Mouse (Mus musculus) telencephalon, adult 2 months (tissue): ENCODE results near the gene Rbm4.
"Not testable (repeated sequence)": the region's sequence is repeated elsewhere in the genome, so short reads cannot be mapped to it uniquely, and the experiment has no call there.

Experiments
- DNase-seq: peaks from one replicate; pipeline ENCODE4 v3.0.0-alpha.2; 2011; ENCODE audit warnings: low read depth, low spot score

The Rbm4 gene

GRCm38 (mm10) chr19:4797846-4798245, 4.1 kb upstream of the Rbm4 start:
- DNase-seq = peak; percentile 51

GRCm38 (mm10) chr19:4795929-4796328, 2.2 kb upstream of the Rbm4 start:
- DNase-seq = no peak

- no peak for DNase-seq
These were observed 345 bp downstream of the Rbm4 start for GRCm38 (mm10) chr19:4793281-4793830.

- DNase-seq = no peak
These were observed 7.4 kb downstream of the Rbm4 start for GRCm38 (mm10) chr19:4786313-4786712.

- no peak for DNase-seq
These were observed 8.5 kb downstream of the Rbm4 start for GRCm38 (mm10) chr19:4785206-4785605.

DNA sequence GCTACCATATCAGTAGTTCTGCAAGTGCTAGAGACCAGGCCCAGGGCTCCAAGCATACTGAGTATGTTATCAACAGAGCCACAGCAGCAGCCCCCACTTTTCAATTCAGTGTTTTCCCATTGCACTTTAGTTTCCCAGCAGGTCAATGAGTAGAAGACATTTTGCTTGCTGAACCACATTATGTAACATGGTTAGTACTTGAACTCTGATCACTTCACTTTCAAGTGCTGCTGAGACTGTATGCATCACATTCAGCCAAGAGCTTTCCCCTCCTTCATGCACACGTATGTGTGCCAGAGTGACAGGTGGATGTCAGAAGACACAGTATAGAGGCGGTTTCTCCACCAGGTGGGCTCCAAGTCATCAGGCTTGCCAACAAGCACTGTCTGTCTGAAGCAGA, 10.8 kb downstream of the Rbm4 start:
- DNase-seq = no peak

GRCm38 (mm10) chr19:4772785-4773184, 20.9 kb downstream of the Rbm4 start:
- DNase-seq = no peak

- DNase-seq = no peak
These were observed 26.1 kb downstream of the Rbm4 start for GRCm38 (mm10) chr19:4767507-4768148.

DNA sequence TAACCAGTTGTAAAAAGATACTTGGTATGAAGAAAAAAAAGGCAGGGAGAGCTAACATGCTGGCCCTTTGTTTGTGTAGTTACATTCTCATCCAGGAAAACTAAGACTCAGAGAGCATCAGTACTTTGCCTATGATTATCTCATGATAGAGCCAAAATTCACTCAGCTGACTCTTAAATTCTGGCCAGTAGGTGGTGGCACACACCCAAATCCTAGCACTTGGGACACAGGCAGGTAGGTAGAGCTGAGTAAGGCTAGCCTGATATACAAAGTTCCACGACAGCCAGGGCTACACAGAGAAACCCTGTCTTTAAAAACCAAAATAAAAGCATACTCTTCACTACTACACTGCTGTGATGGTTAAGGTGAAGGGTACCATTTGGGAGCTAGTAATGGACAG, 30.8 kb downstream of the Rbm4 start:
- DNase-seq = no peak

DNA sequence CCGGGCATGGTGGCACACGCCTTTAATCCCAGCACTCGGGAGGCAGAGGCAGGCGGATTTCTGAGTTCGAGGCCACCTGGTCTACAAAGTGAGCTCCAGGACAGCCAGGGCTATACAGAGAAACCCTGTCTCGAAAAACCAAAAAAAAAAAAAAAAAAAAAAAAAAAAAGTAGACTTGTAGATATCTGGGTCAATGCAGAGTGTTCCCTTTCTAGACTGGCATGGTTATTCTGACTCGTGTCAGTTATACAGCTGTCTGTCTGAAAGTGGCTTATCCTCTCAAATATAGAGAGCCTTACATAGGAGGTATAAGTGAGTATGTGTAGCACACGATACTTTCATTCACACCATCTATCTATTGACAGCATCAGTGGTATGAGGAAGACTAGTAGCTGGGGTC, 33.2 kb downstream of the Rbm4 start:
- DNase-seq = not testable (repeated sequence)

- no peak for DNase-seq
These were observed 36.8 kb downstream of the Rbm4 start for GRCm38 (mm10) chr19:4756921-4757320.

- DNase-seq = peak; percentile 91
These were observed 37.3 kb downstream of the Rbm4 start, which contains the start of gene Rbm4b for GRCm38 (mm10) chr19:4756193-4756911. Rbm4b (plus strand) TSS chr19:4756497.

DNA sequence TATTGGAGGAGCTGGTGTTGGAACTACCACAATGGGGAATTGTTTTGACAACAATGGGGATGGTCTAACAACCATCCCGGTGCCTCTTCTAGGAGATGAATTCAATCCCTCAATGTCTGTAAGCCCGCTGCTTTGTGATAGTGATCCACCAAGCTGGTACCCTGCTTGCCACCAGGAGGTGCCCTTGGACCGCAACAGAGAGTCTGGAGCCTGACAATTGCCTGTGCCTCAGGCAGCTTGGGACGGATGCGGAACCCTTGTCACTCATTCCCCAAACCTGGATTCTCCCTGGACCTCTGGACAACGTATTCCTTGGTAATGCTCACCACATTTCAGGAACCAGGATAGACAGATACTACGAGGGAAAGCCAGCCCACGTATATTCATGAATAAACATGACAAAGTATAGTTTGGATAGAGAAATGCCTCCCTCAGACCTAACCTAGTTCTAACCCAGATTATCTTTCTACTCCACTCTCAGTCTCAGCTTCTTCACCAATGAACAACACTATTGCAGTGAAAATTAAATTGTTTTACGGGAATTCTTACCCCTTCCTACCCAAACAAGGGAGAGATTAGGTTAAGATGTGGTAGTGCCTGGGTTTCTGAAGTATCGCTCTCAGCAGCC, 38.0 kb downstream of the Rbm4 start:
- DNase-seq = peak; percentile 79

- DNase-seq = no peak
These were observed 43.7 kb downstream of the Rbm4 start for GRCm38 (mm10) chr19:4749975-4750374.

GRCm38 (mm10) chr19:4748493-4748892, 45.2 kb downstream of the Rbm4 start:
- DNase-seq = no peak

GRCm38 (mm10) chr19:4747631-4748312, 45.9 kb downstream of the Rbm4 start:
- no peak for DNase-seq

DNA sequence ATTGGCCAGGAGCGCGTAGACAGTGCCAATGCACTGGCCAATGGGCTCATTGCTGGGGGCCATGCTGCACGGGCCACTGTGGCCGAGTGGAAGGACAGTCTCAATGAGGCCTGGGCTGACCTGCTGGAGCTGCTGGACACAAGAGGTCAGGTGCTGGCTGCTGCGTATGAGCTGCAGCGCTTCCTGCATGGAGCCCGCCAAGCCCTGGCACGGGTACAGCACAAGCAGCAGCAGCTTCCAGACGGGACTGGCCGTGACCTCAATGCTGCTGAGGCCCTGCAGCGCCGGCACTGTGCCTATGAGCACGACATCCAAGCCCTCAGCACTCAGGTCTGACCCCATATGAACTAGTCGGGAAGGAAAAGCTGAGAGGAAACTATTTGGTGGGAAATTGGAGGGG, 47.1 kb downstream of the Rbm4 start:
- DNase-seq = no peak

- DNase-seq = no peak
These were observed 48.0 kb downstream of the Rbm4 start for GRCm38 (mm10) chr19:4745681-4746080.

GRCm38 (mm10) chr19:4745057-4745456, 48.6 kb downstream of the Rbm4 start:
- no peak for DNase-seq

GRCm38 (mm10) chr19:4744026-4744425, 49.7 kb downstream of the Rbm4 start:
- DNase-seq = no peak

DNA sequence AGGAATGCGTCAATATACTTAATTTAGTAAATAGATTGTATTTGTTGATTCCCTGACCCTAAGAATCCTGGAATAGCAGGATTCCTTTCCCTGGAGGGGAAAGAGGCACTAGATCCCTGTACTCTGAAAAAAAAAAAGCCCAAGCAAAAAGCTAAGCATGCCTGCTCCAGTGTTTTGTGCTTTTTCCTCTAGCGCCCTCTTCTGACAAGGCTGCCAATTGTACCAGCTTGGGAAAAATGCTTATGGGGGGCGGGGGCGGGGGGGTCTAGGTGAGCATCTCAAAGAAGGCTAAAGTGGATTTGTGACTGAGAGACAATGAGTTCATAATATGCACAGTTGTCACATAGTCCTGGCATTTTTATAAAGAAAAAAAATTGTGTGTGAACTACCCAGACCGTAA, 50.2 kb downstream of the Rbm4 start:
- no peak for DNase-seq

DNA sequence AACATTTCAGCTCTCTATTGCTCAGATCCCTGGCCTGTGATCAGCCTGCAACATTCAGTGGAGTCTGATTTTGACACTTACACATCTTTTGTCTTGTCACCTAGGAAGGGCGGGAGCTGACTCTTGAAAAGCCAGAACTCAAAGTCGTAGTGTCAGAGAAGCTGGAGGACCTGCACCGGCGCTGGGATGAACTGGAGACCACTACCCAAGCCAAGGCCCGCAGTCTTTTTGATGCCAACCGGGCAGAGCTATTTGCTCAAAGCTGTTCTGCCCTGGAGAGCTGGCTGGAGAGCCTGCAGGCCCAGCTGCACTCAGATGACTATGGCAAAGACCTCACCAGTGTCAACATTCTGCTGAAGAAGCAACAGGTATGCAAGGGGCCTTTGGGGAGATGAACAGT, 51.5 kb downstream of the Rbm4 start:
- no peak for DNase-seq
